Mouse (Mus musculus): Measurements from ENCODE around the gene Hist1h4i.

Gene Hist1h4i

GRCm38 (mm10) chr13:22008707-22009106 is 32.5 kb downstream of the Hist1h4i start:
- DNase-seq (ENCODE audit: low spot score in 2 of 2): no peak

GRCm38 (mm10) chr13:22007872-22008271 is 33.3 kb downstream of the Hist1h4i start:
- no peak for DNase-seq (ENCODE audit: low spot score in 2 of 2)

- DNase-seq (ENCODE audit: low spot score in 2 of 2): no peak
These were observed 34.0 kb downstream of the Hist1h4i start for GRCm38 (mm10) chr13:22007121-22007510.

GRCm38 (mm10) chr13:22006334-22007120 is 34.6 kb downstream of the Hist1h4i start:
- DNase-seq (ENCODE audit: low spot score in 2 of 2): no peak

- DNase-seq (ENCODE audit: low spot score in 2 of 2): no peak
These were observed 35.4 kb downstream of the Hist1h4i start for GRCm38 (mm10) chr13:22005605-22006333.

- DNase-seq (ENCODE audit: low spot score in 2 of 2): no peak
These were observed 39.3 kb downstream of the Hist1h4i start for GRCm38 (mm10) chr13:22001823-22002222.

GRCm38 (mm10) chr13:22001346-22001745 is 39.8 kb downstream of the Hist1h4i start:
- DNase-seq (ENCODE audit: low spot score in 2 of 2): no peak

GRCm38 (mm10) chr13:21999147-21999546 is 42.0 kb downstream of the Hist1h4i start:
- no peak for DNase-seq (ENCODE audit: low spot score in 2 of 2)

- no peak for DNase-seq (ENCODE audit: low spot score in 2 of 2)
These were observed 42.8 kb downstream of the Hist1h4i start for GRCm38 (mm10) chr13:21998412-21998811.

GRCm38 (mm10) chr13:21997821-21998220 is 43.3 kb downstream of the Hist1h4i start:
- no peak for DNase-seq (ENCODE audit: low spot score in 2 of 2)

GRCm38 (mm10) chr13:21997201-21997820 is 43.9 kb downstream of the Hist1h4i start:
- no peak for DNase-seq (ENCODE audit: low spot score in 2 of 2)

GRCm38 (mm10) chr13:21996840-21997185 is 44.3 kb downstream of the Hist1h4i start:
- DNase-seq (ENCODE audit: low spot score in 2 of 2): no peak

GRCm38 (mm10) chr13:21996101-21996839 is 44.9 kb downstream of the Hist1h4i start:
- DNase-seq (ENCODE audit: low spot score in 2 of 2): no peak

GRCm38 (mm10) chr13:21995331-21995914 is 45.7 kb downstream of the Hist1h4i start:
- DNase-seq (ENCODE audit: low spot score in 2 of 2): peak in 1 of 2 experiments; percentile 32

GRCm38 (mm10) chr13:21994896-21995295 is 46.3 kb downstream of the Hist1h4i start:
- no peak for DNase-seq (ENCODE audit: low spot score in 2 of 2)

- DNase-seq (ENCODE audit: low spot score in 2 of 2): peak in 1 of 2 experiments; percentile 38
These were observed 47.0 kb downstream of the Hist1h4i start for GRCm38 (mm10) chr13:21993957-21994738.

- no peak for DNase-seq (ENCODE audit: low spot score in 2 of 2)
These were observed 48.6 kb downstream of the Hist1h4i start for GRCm38 (mm10) chr13:21992550-21992949.

All from right cerebral cortex, postnatal 10 days (tissue).